Mouse (Mus musculus) liver, embryonic 13.5 days (tissue): ENCODE data around the gene Lgi4. TPM values are rescaled to one million over a fixed set of nuclear protein-coding genes. Genes with fewer than 3 reads are reported as not detected.
A peak's percentile ranks its signal among the peaks of the same experiment; 100 is the strongest.

Source experiments
- ATAC-seq: fragments of 200-750 bp; cut with Nextera tagmentation; 2 replicates; pipeline ENCODE4 v1.8.0; 2017; ENCODE audit warnings: low read depth, mild to moderate bottlenecking, moderate number of reproducible peaks, moderate library complexity
- DNase-seq: peaks from one replicate; pipeline ENCODE4 v3.0.0; 2022
- H3K27ac ChIP-seq: fragments of 300-500 bp; sonication (generic); 2 replicates; pipeline ENCODE4 v1.5.1; 2015; ENCODE audit warnings: moderate library complexity, mild to moderate bottlenecking, inconsistent platforms
- H3K27me3 ChIP-seq: fragments of 300-500 bp; sonication (generic); 2 replicates; pipeline ENCODE4 v1.6.1; 2015; ENCODE audit warnings: mild to moderate bottlenecking, inconsistent platforms
- H3K36me3 ChIP-seq: fragments of 300-500 bp; sonication (generic); 2 replicates; pipeline ENCODE4 v1.6.1; 2015; ENCODE audit warnings: mild to moderate bottlenecking, inconsistent platforms
- H3K4me1 ChIP-seq: fragments of 300-500 bp; sonication (generic); replicated peaks from 2 replicates; pipeline ENCODE4 v1.6.1; 2015; ENCODE audit warnings: inconsistent platforms
- H3K4me2 ChIP-seq: fragments of 300-500 bp; sonication (generic); 2 replicates; pipeline ENCODE4 v1.6.1; 2015; ENCODE audit warnings: inconsistent platforms, mild to moderate bottlenecking, moderate library complexity
- H3K4me3 ChIP-seq: fragments of 300-500 bp; sonication (generic); replicated peaks from 2 replicates; pipeline ENCODE4 v1.5.1; 2015; ENCODE audit warnings: mild to moderate bottlenecking, inconsistent platforms
- H3K9ac ChIP-seq: fragments of 300-500 bp; sonication (generic); 2 replicates; pipeline ENCODE4 v1.6.1; 2015; ENCODE audit warnings: mild to moderate bottlenecking, inconsistent platforms
- H3K9me3 ChIP-seq: fragments of 300-500 bp; sonication (generic); replicated peaks from 2 replicates; pipeline ENCODE4 v1.6.1; 2016; ENCODE audit warnings: inconsistent platforms
- WGBS: fragments of 180-500 bp; shearing (Covaris S2); methylation state at CpG from one replicate; pipeline ENCODE4 v1.1.7; 2015; ENCODE audit not compliant: insufficient replicate concordance; 5-methylcytosine and 5-hydroxymethylcytosine counted together
- polyA plus RNA-seq: library from polyadenylated mRNA; unstranded; fragments of >200 nt; fragmentation: Nextera tagmentation; extraction: Ambion mirVana; gene quantifications from 2 replicates; pipeline ENCODE4 v1.2.1, GENCODE M21; 2015

Lgi4 gene
- 0.07 and 0.13 TPM in 2 replicates for polyA plus RNA-seq

- no peaks in the 10 kb centered on the region for H3K36me3 ChIP-seq
- 3% methylated on average over 2 of the region's 2 CpGs for WGBS
- no peaks in the 10 kb centered on the region for H3K9me3 ChIP-seq
- H3K27ac ChIP-seq = no peak within 1 kb of the TSS
- no peak within 1 kb of the TSS for H3K4me3 ChIP-seq
- ATAC-seq = no peak
- no peak within 1 kb of the TSS for H3K4me2 ChIP-seq
- H3K4me1 ChIP-seq = peaks cover 12% of the 10 kb centered on the region; the same call in 1 of the 2 replicates
- H3K9ac ChIP-seq = no peak within 1 kb of the TSS
- DNase-seq = peak; percentile 37
- H3K27me3 ChIP-seq = peaks cover under 1% of the 10 kb centered on the region; the same call in 1 of the 2 replicates
These were observed at the start of gene Lgi4 for GRCm38 (mm10) chr7:31059108-31059507. Gene Lgi4, plus strand, starts transcription at chr7:31059342.

DNA sequence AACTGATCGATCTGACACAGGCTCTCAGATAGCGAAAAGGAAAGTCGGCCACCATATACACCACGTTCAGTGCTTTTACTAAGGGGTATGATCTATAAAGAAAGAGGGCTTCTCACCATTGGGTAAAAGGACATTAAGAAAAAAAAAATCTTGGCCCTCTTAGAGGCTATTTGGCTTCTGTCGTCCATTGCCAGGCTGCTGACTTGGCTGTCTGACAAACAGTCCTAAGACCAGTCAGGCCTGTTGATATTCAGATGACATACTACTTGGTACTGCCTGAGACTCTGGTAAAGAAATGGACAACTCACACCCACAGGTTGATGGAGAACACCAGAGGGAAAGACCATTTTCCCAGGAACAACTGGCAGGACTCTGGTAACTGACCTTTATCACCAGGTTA lies 46.2 kb upstream of the Lgi4 start:
- no peaks in the 10 kb centered on the region for H3K9me3 ChIP-seq
- WGBS = 69% methylated on average over 5 of the region's 5 CpGs
- ATAC-seq (no peak), DNase-seq (no peak)
- no peak overlapping the region for H3K4me2 ChIP-seq
- H3K36me3 ChIP-seq = no peaks in the 10 kb centered on the region
- H3K9ac ChIP-seq = no peak overlapping the region
- no peak overlapping the region for H3K27ac ChIP-seq
- H3K4me1 ChIP-seq = peaks cover 4% of the 10 kb centered on the region; the same call in 1 of the 2 replicates
- H3K4me3 ChIP-seq = no peak overlapping the region
- no peaks in the 10 kb centered on the region for H3K27me3 ChIP-seq

GRCm38 (mm10) chr7:31017104-31017901 lies 41.8 kb upstream of the Lgi4 start:
- 51% methylated on average over 10 of the region's 10 CpGs for WGBS
- Histone ChIP-seq H3K36me3 (no peaks in the 10 kb centered on the region), H3K4me3 (no peak overlapping the region), H3K27me3 (no peaks in the 10 kb centered on the region), H3K27ac (no peak overlapping the region), H3K4me2 (no peak overlapping the region), H3K9me3 (no peaks in the 10 kb centered on the region), H3K4me1 (no peaks in the 10 kb centered on the region; the same call in 1 of the 2 replicates), H3K9ac (no peak overlapping the region)
- ATAC-seq (no peak), DNase-seq (no peak)

DNA sequence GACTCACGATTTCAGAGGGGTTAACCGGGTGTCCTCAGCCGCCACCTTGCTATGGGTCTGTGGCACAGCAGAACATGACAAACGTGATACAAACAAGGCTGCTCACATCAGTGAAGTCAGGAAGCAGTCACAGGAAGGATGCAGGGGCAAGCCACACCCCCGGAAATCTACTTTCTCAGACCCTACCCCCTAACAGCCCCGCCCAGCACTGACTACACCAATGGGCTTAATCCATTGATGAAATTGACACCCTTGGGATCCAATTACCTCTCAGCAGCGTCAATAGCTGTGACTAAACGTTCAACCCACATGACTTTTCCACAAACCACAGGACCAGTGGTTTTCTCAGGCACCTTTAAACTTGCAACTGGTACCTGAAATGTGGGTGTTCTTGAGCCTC lies 30.5 kb upstream of the Lgi4 start:
- Histone ChIP-seq H3K27ac (no peak overlapping the region), H3K36me3 (no peaks in the 10 kb centered on the region), H3K27me3 (no peaks in the 10 kb centered on the region), H3K4me1 (0 out of 2 replicates have a peak, but pooled peaks cover 6% of the 10 kb centered on the region), H3K4me3 (no peak overlapping the region), H3K9me3 (no peaks in the 10 kb centered on the region), H3K4me2 (no peak overlapping the region), H3K9ac (no peak overlapping the region)
- 57% methylated on average over 8 of the region's 8 CpGs for WGBS
- DNase-seq = no peak
- no peak for ATAC-seq

- no peaks in the 10 kb centered on the region for H3K9me3 ChIP-seq
- no peak overlapping the region for H3K27ac ChIP-seq
- no peak overlapping the region for H3K4me2 ChIP-seq
- 47% methylated on average over 2 of the region's 2 CpGs for WGBS
- ATAC-seq (no peak), DNase-seq (no peak)
- H3K36me3 ChIP-seq = no peaks in the 10 kb centered on the region
- no peak overlapping the region for H3K9ac ChIP-seq
- no peaks in the 10 kb centered on the region for H3K27me3 ChIP-seq
- peaks cover 23% of the 10 kb centered on the region; the same call in 1 of the 2 replicates for H3K4me1 ChIP-seq
- H3K4me3 ChIP-seq = no peak overlapping the region
These were observed 28.4 kb upstream of the Lgi4 start for GRCm38 (mm10) chr7:31030717-31031116.

GRCm38 (mm10) chr7:31031731-31032130 lies 27.4 kb upstream of the Lgi4 start:
- DNase-seq (no peak), ATAC-seq (no peak)
- Histone ChIP-seq H3K36me3 (no peaks in the 10 kb centered on the region), H3K27me3 (no peaks in the 10 kb centered on the region), H3K4me3 (no peak overlapping the region), H3K4me2 (no peak overlapping the region), H3K27ac (no peak overlapping the region), H3K4me1 (peaks cover 23% of the 10 kb centered on the region; the same call in 1 of the 2 replicates), H3K9me3 (no peaks in the 10 kb centered on the region), H3K9ac (no peak overlapping the region)
- 53% methylated on average over 7 of the region's 7 CpGs for WGBS

- no peaks in the 10 kb centered on the region for H3K9me3 ChIP-seq
- peak overlapping the region; percentile 32 for H3K27ac ChIP-seq
- no peak for DNase-seq
- peaks cover 23% of the 10 kb centered on the region; the same call in 1 of the 2 replicates for H3K4me1 ChIP-seq
- H3K36me3 ChIP-seq = no peaks in the 10 kb centered on the region
- ATAC-seq = 0 out of 2 replicates have a peak, but pooled peaks have one; percentile 16
- no peak overlapping the region for H3K4me3 ChIP-seq
- no peak overlapping the region for H3K9ac ChIP-seq
- no peaks in the 10 kb centered on the region for H3K27me3 ChIP-seq
- WGBS = 30% methylated on average over 9 of the region's 9 CpGs
- no peak overlapping the region for H3K4me2 ChIP-seq
These were observed 25.6 kb upstream of the Lgi4 start for GRCm38 (mm10) chr7:31033409-31034165.

GRCm38 (mm10) chr7:31034789-31035188 lies 24.4 kb upstream of the Lgi4 start:
- 37% methylated on average over 11 of the region's 11 CpGs for WGBS

GRCm38 (mm10) chr7:31035291-31035690 lies 23.9 kb upstream of the Lgi4 start:
- H3K4me2 ChIP-seq = no peak overlapping the region
- H3K27me3 ChIP-seq = 0 out of 2 replicates have a peak, but pooled peaks cover 2% of the 10 kb centered on the region
- DNase-seq = no peak
- 60% methylated on average over 11 of the region's 11 CpGs for WGBS
- no peak for ATAC-seq
- H3K9ac ChIP-seq = no peak overlapping the region
- peaks cover 23% of the 10 kb centered on the region; the same call in 1 of the 2 replicates for H3K4me1 ChIP-seq
- no peaks in the 10 kb centered on the region for H3K9me3 ChIP-seq
- no peak overlapping the region for H3K27ac ChIP-seq
- no peaks in the 10 kb centered on the region for H3K36me3 ChIP-seq
- H3K4me3 ChIP-seq = no peak overlapping the region

More at GRCm38 (mm10) chr7:31034789-31035188, 24.4 kb upstream of the Lgi4 start:
- DNase-seq (no peak), ATAC-seq (0 out of 2 replicates have a peak, but pooled peaks have one; percentile 33)
- no peaks in the 10 kb centered on the region for H3K36me3 ChIP-seq
- H3K27ac ChIP-seq = no peak overlapping the region
- peaks cover 23% of the 10 kb centered on the region; the same call in 1 of the 2 replicates for H3K4me1 ChIP-seq
- H3K9ac ChIP-seq = no peak overlapping the region
- no peaks in the 10 kb centered on the region for H3K9me3 ChIP-seq
- no peaks in the 10 kb centered on the region for H3K27me3 ChIP-seq
- no peak overlapping the region for H3K4me3 ChIP-seq
- no peak overlapping the region for H3K4me2 ChIP-seq

DNA sequence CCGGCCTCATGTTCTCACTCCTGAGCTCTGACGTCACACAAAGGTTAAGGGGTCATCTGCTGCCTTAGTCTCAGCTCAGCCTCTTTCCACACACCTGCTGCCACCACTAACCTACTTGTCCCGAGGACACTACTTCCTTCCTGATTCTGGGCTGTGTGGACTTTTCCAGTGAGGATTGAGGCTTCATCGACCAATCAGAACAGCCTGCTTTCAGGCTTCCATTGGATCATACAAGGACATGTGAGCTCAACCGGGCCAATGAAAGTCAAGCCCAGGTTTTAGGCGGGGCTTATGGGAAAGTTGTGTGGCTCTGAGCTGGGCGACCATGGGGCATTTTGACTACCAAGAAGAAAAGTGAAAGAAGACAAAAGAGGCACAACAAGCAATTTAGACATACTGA lies 22.2 kb upstream of the Lgi4 start:
- no peak for ATAC-seq
- no peak overlapping the region for H3K4me2 ChIP-seq
- no peaks in the 10 kb centered on the region for H3K36me3 ChIP-seq
- no peak overlapping the region for H3K4me3 ChIP-seq
- no peaks in the 10 kb centered on the region for H3K9me3 ChIP-seq
- H3K9ac ChIP-seq = no peak overlapping the region
- DNase-seq = no peak
- H3K4me1 ChIP-seq = peaks cover 23% of the 10 kb centered on the region
- no peak overlapping the region for H3K27ac ChIP-seq
- H3K27me3 ChIP-seq = peaks cover 19% of the 10 kb centered on the region
- 61% methylated on average over 7 of the region's 7 CpGs for WGBS

- H3K36me3 ChIP-seq = no peaks in the 10 kb centered on the region
- WGBS = 9% methylated on average over 2 of the region's 2 CpGs
- no peak overlapping the region for H3K4me2 ChIP-seq
- ATAC-seq (no peak), DNase-seq (no peak)
- no peak overlapping the region for H3K4me3 ChIP-seq
- peaks cover 23% of the 10 kb centered on the region for H3K4me1 ChIP-seq
- H3K27ac ChIP-seq = no peak overlapping the region
- peaks cover 26% of the 10 kb centered on the region for H3K27me3 ChIP-seq
- H3K9ac ChIP-seq = no peak overlapping the region
- H3K9me3 ChIP-seq = no peaks in the 10 kb centered on the region
These were observed 21.5 kb upstream of the Lgi4 start for GRCm38 (mm10) chr7:31037675-31038074.
